Mouse (Mus musculus): ENCODE measurements around the gene Ahnak2. TPM values are rescaled to one million over a fixed set of nuclear protein-coding genes. Genes with fewer than 3 reads are reported as not detected.

The Ahnak2 gene
- 0.06 and 0.15 TPM in 2 replicates for polyA plus RNA-seq (2012; rRNA removed)

GRCm38 (mm10) chr12:112801864-112802846, at the start of gene Ahnak2:
Gene Ahnak2, minus strand, starts transcription at chr12:112802657.

GRCm38 (mm10) chr12:112829244-112829864, 26.9 kb upstream of the Ahnak2 start, which contains the start of gene Cdca4:
Gene Cdca4, minus strand, starts transcription at chr12:112829423.

GRCm38 (mm10) chr12:112808587-112809364, 6.3 kb upstream of the Ahnak2 start, which contains the start of gene Clba1:
Gene Clba1, plus strand, starts transcription at chr12:112808937.

GRCm38 (mm10) chr12:112760154-112760926, 42.1 kb downstream of the Ahnak2 start, which contains the start of gene Pld4:
Gene Pld4, plus strand, starts transcription at chr12:112760655.

Other genes with a start within 250 kb of the Ahnak2 start
- gene Inf2, start 213.9 kb downstream of the Ahnak2 start, polyA plus RNA-seq (2012; rRNA removed), result 4.9 and 5.9 TPM in 2 replicates
- 4.8 and 6.0 TPM in 2 replicates for gene Adssl1, start 182.6 kb downstream of the Ahnak2 start, polyA plus RNA-seq (2012; rRNA removed)
- gene Siva1, start 158.0 kb downstream of the Ahnak2 start, polyA plus RNA-seq (2012; rRNA removed), result 71.8 and 74.1 TPM in 2 replicates
- 34.6 and 41.3 TPM in 2 replicates for gene Akt1, start 127.8 kb downstream of the Ahnak2 start, polyA plus RNA-seq (2012; rRNA removed)
- 0.46 and 0.80 TPM in 2 replicates for gene Zbtb42, start 123.8 kb downstream of the Ahnak2 start, polyA plus RNA-seq (2012; rRNA removed)
- 3.4 TPM in 2 replicates for gene Cep170b, start 82.2 kb downstream of the Ahnak2 start, polyA plus RNA-seq (2012; rRNA removed)
- gene Pld4, start 42.0 kb downstream of the Ahnak2 start, polyA plus RNA-seq (2012; rRNA removed), result 8.9 and 14.4 TPM in 2 replicates
- 0.16 and 0.19 TPM in 2 replicates for gene Clba1, start 6.3 kb upstream of the Ahnak2 start, polyA plus RNA-seq (2012; rRNA removed)
- 37.9 and 43.0 TPM in 2 replicates for gene Cdca4, start 26.8 kb upstream of the Ahnak2 start, polyA plus RNA-seq (2012; rRNA removed)
- 0.27 and 0.40 TPM in 2 replicates for gene Gpr132, start 65.6 kb upstream of the Ahnak2 start, polyA plus RNA-seq (2012; rRNA removed)
- gene Jag2, start 127.1 kb upstream of the Ahnak2 start, polyA plus RNA-seq (2012; rRNA removed), result 0.26 and 0.30 TPM in 2 replicates
- 6.9 and 7.9 TPM in 2 replicates for gene Nudt14, start 139.5 kb upstream of the Ahnak2 start, polyA plus RNA-seq (2012; rRNA removed)
- 3.4 and 5.0 TPM in 2 replicates for gene Btbd6, start 173.8 kb upstream of the Ahnak2 start, polyA plus RNA-seq (2012; rRNA removed)
- gene Brf1, start 198.0 kb upstream of the Ahnak2 start, polyA plus RNA-seq (2012; rRNA removed), result 31.0 and 33.3 TPM in 2 replicates
- gene Pacs2, start 211.9 kb upstream of the Ahnak2 start, polyA plus RNA-seq (2012; rRNA removed), result 10.3 and 11.2 TPM in 2 replicates

All from liver, embryonic 14 days (tissue).